ENCODE assay signal across 8 mouse cellular contexts in the genomic region with DNA sequence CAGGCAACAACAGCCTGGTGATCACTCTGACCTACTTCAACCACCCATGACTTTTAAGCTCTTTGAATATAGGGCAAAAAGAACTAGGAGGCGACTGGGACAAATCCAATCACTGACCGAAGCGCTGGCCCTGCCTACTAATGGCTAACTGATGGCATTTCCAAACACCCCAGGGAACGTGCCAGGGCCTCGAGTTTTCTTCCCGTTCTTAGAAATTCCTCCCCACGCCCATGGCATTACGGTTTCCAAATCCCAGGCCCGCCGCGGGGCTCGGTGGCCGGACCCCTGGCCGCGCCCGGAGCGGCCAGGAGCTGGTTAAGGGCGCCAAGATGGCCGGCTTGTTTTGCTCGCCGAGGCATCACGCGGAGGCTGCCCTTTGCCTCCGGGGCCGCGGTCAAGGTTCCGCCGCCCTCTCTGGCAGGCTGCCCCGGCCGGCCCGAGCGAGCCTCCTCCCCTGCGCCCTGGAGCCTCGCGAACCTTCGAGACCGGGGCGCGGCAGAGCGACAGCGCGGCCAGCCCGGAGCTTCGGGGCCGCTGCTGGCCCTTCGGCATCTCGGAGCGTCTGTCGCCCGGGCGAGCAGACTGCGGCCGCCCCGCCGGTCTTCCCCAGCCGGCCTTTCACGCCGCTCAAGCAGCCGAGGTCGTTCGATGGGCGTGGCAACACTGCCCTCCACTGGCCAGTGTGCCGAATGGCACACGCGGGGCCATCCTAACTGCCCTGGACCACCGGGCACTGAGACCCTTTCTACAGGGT. TPM values are rescaled to one million over a fixed set of nuclear protein-coding genes. Genes with fewer than 3 reads are reported as not detected.
DNase-seq lines count a peak whose midpoint lies in the region; ATAC-seq lines count a peak whose summit lies in the region.

No protein-coding gene starts in this region.

- H3K9me3 ChIP-seq in embryonic facial prominence, embryonic 14.5 days (ENCODE audit: control insufficient read depth, low read length), result no peaks in the 10 kb centered on the region
- H3K9me3 ChIP-seq in heart, embryonic 10.5 days, result no peaks in the 10 kb centered on the region
- no peaks in the 10 kb centered on the region for H3K9me3 ChIP-seq in kidney, embryonic 14.5 days (ENCODE audit: control insufficient read depth, low read length)
- H3K9me3 ChIP-seq in liver, embryonic 13.5 days (replicated peaks), result no peaks in the 10 kb centered on the region
- H3K9me3 ChIP-seq in stomach, embryonic 14.5 days (ENCODE audit: control insufficient read depth, low read depth, low read length), result no peaks in the 10 kb centered on the region

- H3K9ac ChIP-seq in embryonic facial prominence, embryonic 14.5 days (ENCODE audit: low read depth, low read length), result peak overlapping the region; percentile 91
- H3K9ac ChIP-seq in kidney, embryonic 14.5 days (ENCODE audit: low read depth, low read length), result peak overlapping the region; percentile 90
- peak overlapping the region; percentile 88 for H3K9ac ChIP-seq in liver, embryonic 13.5 days
- peak overlapping the region; percentile 97 for H3K9ac ChIP-seq in stomach, embryonic 14.5 days (replicated peaks; ENCODE audit: low read depth, low read length)

- H3K36me3 ChIP-seq in embryonic facial prominence, embryonic 14.5 days (ENCODE audit: control insufficient read depth, insufficient read depth, low read length), result no peaks in the 10 kb centered on the region
- no peaks in the 10 kb centered on the region for H3K36me3 ChIP-seq in heart, embryonic 10.5 days
- peaks cover 4% of the 10 kb centered on the region; the same call in 1 of the 2 replicates for H3K36me3 ChIP-seq in kidney, embryonic 14.5 days (ENCODE audit: control insufficient read depth, insufficient read depth, low read length)
- no peaks in the 10 kb centered on the region for H3K36me3 ChIP-seq in liver, embryonic 13.5 days
- no peaks in the 10 kb centered on the region for H3K36me3 ChIP-seq in stomach, embryonic 14.5 days (ENCODE audit: control insufficient read depth, insufficient read depth, low read length)

- peak; percentile 91 for ATAC-seq in embryonic facial prominence, embryonic 14.5 days (ENCODE audit: low read depth)
- peak; percentile 84 for ATAC-seq in kidney, embryonic 14.5 days (ENCODE audit: low FRiP score, low TSS enrichment)
- peak; percentile 87 for ATAC-seq in liver, embryonic 13.5 days (ENCODE audit: low read depth)
- peak; percentile 75 for ATAC-seq in stomach, embryonic 14.5 days (ENCODE audit: insufficient number of reproducible peaks, insufficient read depth, low FRiP score, low read depth)

- H3K4me2 ChIP-seq in embryonic facial prominence, embryonic 14.5 days (ENCODE audit: low read depth, low read length), result peak overlapping the region; percentile 86
- peak overlapping the region; percentile 76 for H3K4me2 ChIP-seq in kidney, embryonic 14.5 days (replicated peaks; ENCODE audit: low read depth, low read length)
- H3K4me2 ChIP-seq in liver, embryonic 13.5 days, result peak overlapping the region; percentile 83
- H3K4me2 ChIP-seq in stomach, embryonic 14.5 days (replicated peaks; ENCODE audit: low read depth, low read length), result peak overlapping the region; percentile 75

- H3K4me3 ChIP-seq in embryonic facial prominence, embryonic 14.5 days (ENCODE audit: low read depth, low read length), result peak overlapping the region; percentile 57
- peak overlapping the region; percentile 74 for H3K4me3 ChIP-seq in heart, embryonic 10.5 days
- H3K4me3 ChIP-seq in kidney, embryonic 14.5 days (ENCODE audit: low read length), result peak overlapping the region; percentile 55
- H3K4me3 ChIP-seq in liver, embryonic 13.5 days (replicated peaks), result peak overlapping the region; percentile 75
- H3K4me3 ChIP-seq in stomach, embryonic 14.5 days (ENCODE audit: low read depth, low read length), result peak overlapping the region; percentile 51

- peak; percentile 83 for DNase-seq in 416B (ENCODE audit: low read depth)
- peak; percentile 89 for DNase-seq in adrenal gland, postnatal 25 days
- peak; percentile 92 for DNase-seq in embryonic facial prominence, embryonic 14.5 days (ENCODE audit: low spot score)
- peak; percentile 92 for DNase-seq in heart, embryonic 10.5 days (ENCODE audit: low spot score)
- DNase-seq in liver, embryonic 13.5 days, result peak; percentile 75
- DNase-seq in natural killer cell, adult 2 months (ENCODE audit: low spot score in 2 of 2), result peak; percentile 82 to 83

- H3K4me1 ChIP-seq in embryonic facial prominence, embryonic 14.5 days (ENCODE audit: control insufficient read depth, insufficient read depth, low read length), result peaks cover 27% of the 10 kb centered on the region
- peaks cover 58% of the 10 kb centered on the region for H3K4me1 ChIP-seq in heart, embryonic 10.5 days
- peaks cover 26% of the 10 kb centered on the region for H3K4me1 ChIP-seq in kidney, embryonic 14.5 days (ENCODE audit: control insufficient read depth, insufficient read depth, low read length)
- H3K4me1 ChIP-seq in liver, embryonic 13.5 days (replicated peaks), result peaks cover 38% of the 10 kb centered on the region
- peaks cover 26% of the 10 kb centered on the region for H3K4me1 ChIP-seq in stomach, embryonic 14.5 days (ENCODE audit: control insufficient read depth, insufficient read depth, low read length)

- H3K27ac ChIP-seq in embryonic facial prominence, embryonic 14.5 days (replicated peaks; ENCODE audit: low read depth, low read length), result peak overlapping the region; percentile 96
- peak overlapping the region; percentile 100 for H3K27ac ChIP-seq in heart, embryonic 10.5 days
- peak overlapping the region; percentile 99 for H3K27ac ChIP-seq in kidney, embryonic 14.5 days (ENCODE audit: low read depth, low read length)
- H3K27ac ChIP-seq in liver, embryonic 13.5 days, result peak overlapping the region; percentile 89
- H3K27ac ChIP-seq in stomach, embryonic 14.5 days (ENCODE audit: low read length), result peak overlapping the region; percentile 98

- WGBS in embryonic facial prominence, embryonic 14.5 days, result 0% methylated on average over 29 of the region's 66 CpGs
- WGBS in heart, embryonic 10.5 days, result under 1% methylated on average over 66 of the region's 66 CpGs
- WGBS in kidney, embryonic 14.5 days, result under 1% methylated on average over 60 of the region's 66 CpGs
- WGBS in liver, embryonic 13.5 days (ENCODE audit: insufficient replicate concordance), result 1% methylated on average over 60 of the region's 66 CpGs
- under 1% methylated on average over 66 of the region's 66 CpGs for WGBS in stomach, embryonic 14.5 days

- no peaks in the 10 kb centered on the region for H3K27me3 ChIP-seq in embryonic facial prominence, embryonic 14.5 days (replicated peaks; ENCODE audit: control insufficient read depth, insufficient read depth, low read length)
- H3K27me3 ChIP-seq in heart, embryonic 10.5 days (ENCODE audit: insufficient read depth, poor library complexity, severe bottlenecking), result 0 out of 2 replicates have a peak, but pooled peaks cover 3% of the 10 kb centered on the region
- no peaks in the 10 kb centered on the region for H3K27me3 ChIP-seq in kidney, embryonic 14.5 days (ENCODE audit: control insufficient read depth, insufficient read depth, low read length)
- H3K27me3 ChIP-seq in liver, embryonic 13.5 days, result no peaks in the 10 kb centered on the region
- no peaks in the 10 kb centered on the region for H3K27me3 ChIP-seq in stomach, embryonic 14.5 days (ENCODE audit: control insufficient read depth, insufficient read depth, low read length)

RNA-seq across cellular contexts. Expression of a gene that starts 19.6 kb away (rescaled TPM):
- 225 TPM in 2 replicates for total RNA-seq in adrenal gland, postnatal 25 days (2021)
- 145 and 151 TPM in 2 replicates for polyA plus RNA-seq in embryonic facial prominence, embryonic 14.5 days (2014; fragmentation: Nextera tagmentation; extraction: Ambion mirVana)
- 90.2 and 114 TPM in 2 replicates for polyA plus RNA-seq in heart, embryonic 10.5 days (2016; fragmentation: Nextera tagmentation; extraction: Ambion mirVana)
- polyA plus RNA-seq in kidney, embryonic 14.5 days (2014; fragmentation: Nextera tagmentation; extraction: Ambion mirVana), result 166 and 175 TPM in 2 replicates
- 18.3 and 20.7 TPM in 2 replicates for polyA plus RNA-seq in liver, embryonic 13.5 days (2015; fragmentation: Nextera tagmentation; extraction: Ambion mirVana)
- 228 and 245 TPM in 2 replicates for polyA plus RNA-seq in stomach, embryonic 14.5 days (2014; fragmentation: Nextera tagmentation; extraction: Ambion mirVana)

Comparison
In these comparisons a context has a peak if more than half of its experiments do, and no peak if none do; other contexts are left out.
1. Peak in every context shown above with its lines: DNase-seq, ATAC-seq, H3K4me3 ChIP-seq and H3K27ac ChIP-seq.